Mouse (Mus musculus) ES-E14 (cell line): ENCODE data around the gene Wtap. TPM values are rescaled to one million over a fixed set of nuclear protein-coding genes. Genes with fewer than 3 reads are reported as not detected.
"Not testable (repeated sequence)": the region's sequence is repeated elsewhere in the genome, so short reads cannot be mapped to it uniquely, and the experiment has no call there.

Experiments used
- DNase-seq: peaks from one replicate; pipeline ENCODE4 v3.0.0-alpha.2; 2013; ENCODE audit warnings: low read depth, low spot score
- H3K27ac ChIP-seq: 2 replicates; pipeline ENCODE4 v1.5.1; 2012; ENCODE audit warnings: low read depth, mild to moderate bottlenecking, low read length, moderate library complexity, mixed read lengths; ENCODE audit not compliant: poor library complexity, insufficient read depth, severe bottlenecking
- H3K36me3 ChIP-seq: 2 replicates; pipeline ENCODE4 v1.6.1; 2012; ENCODE audit warnings: mild to moderate bottlenecking, low read length, moderate library complexity, mixed read lengths; ENCODE audit not compliant: control insufficient read depth, poor library complexity, insufficient read depth, severe bottlenecking
- H3K4me1 ChIP-seq, 2 experiments: fragments of 150-350 bp in 1 of 2; sonication (generic) in 1 of 2; 2 replicates each; pipeline ENCODE4 v1.6.1; 2012; ENCODE audit warnings: low read length in 2 of 2, mild to moderate bottlenecking in 1 of 2, mixed read lengths in 1 of 2; ENCODE audit not compliant: control insufficient read depth in 2 of 2, insufficient read depth in 2 of 2, poor library complexity in 1 of 2
- H3K4me3 ChIP-seq, 2 experiments: fragments of 150-350 bp in 1 of 2; sonication (generic) in 1 of 2; 2 replicates each; pipeline ENCODE4 v1.5.1; 2012; ENCODE audit warnings: low read length in 2 of 2, low read depth in 1 of 2, mild to moderate bottlenecking in 1 of 2, mixed read lengths in 1 of 2; ENCODE audit not compliant: insufficient read depth in 1 of 2, poor library complexity in 1 of 2, severe bottlenecking in 1 of 2
- H3K9ac ChIP-seq: 2 replicates; pipeline ENCODE4 v1.6.1; 2012; ENCODE audit warnings: low read depth, mild to moderate bottlenecking, low read length, mixed read lengths; ENCODE audit not compliant: poor library complexity, insufficient read depth, severe bottlenecking
- H3K9me3 ChIP-seq: fragments of 150-350 bp; sonication (generic); 2 replicates; pipeline ENCODE4 v1.6.1; 2012; ENCODE audit warnings: low read depth, mild to moderate bottlenecking, low read length; ENCODE audit not compliant: control insufficient read depth, insufficient read depth
- CHD2 ChIP-seq: IDR thresholded peaks from 2 replicates; pipeline ENCODE4 v1.6.1; 2014; ENCODE audit warnings: mild to moderate bottlenecking, low read depth, low read length, inconsistent platforms
- HCFC1 ChIP-seq: IDR thresholded peaks from 2 replicates; pipeline ENCODE4 v1.6.1; 2012; ENCODE audit warnings: low read length, inconsistent platforms, borderline replicate concordance; ENCODE audit not compliant: insufficient read depth
- MAFK ChIP-seq: IDR thresholded peaks from 2 replicates; pipeline ENCODE4 v1.6.1; 2014; ENCODE audit warnings: mild to moderate bottlenecking, low read depth, low read length, inconsistent platforms; ENCODE audit not compliant: insufficient read depth
- ZC3H11A ChIP-seq: IDR thresholded peaks from 2 replicates; pipeline ENCODE4 v1.6.1; 2012; ENCODE audit warnings: low read depth, mild to moderate bottlenecking, inconsistent platforms, low read length, borderline replicate concordance
- ZNF384 ChIP-seq: IDR thresholded peaks from 2 replicates; pipeline ENCODE4 v1.6.1; 2012; ENCODE audit warnings: low read depth, low read length, inconsistent platforms
- in situ Hi-C, 2 experiments: fragments of 600-800 bp; cut with MboI; formaldehyde crosslinking; loops; one replicate each; pipeline ENCODE4 v1.15.1; 2025; ENCODE audit warnings: low sequenced_read_pairs in 2 of 2, inconsistent platforms in 1 of 2; ENCODE audit not compliant: unreplicated experiment in 2 of 2
- total RNA-seq: library from RNA; depleted of rRNA; stranded (reverse); fragments of 300-350 nt; gene quantifications from 2 replicates; pipeline ENCODE4 v1.2.3, GENCODE M21; 2012

Gene Wtap
- total RNA-seq, 1 experiment: 83.8 TPM

- no peaks in the 10 kb centered on the region for H3K9me3 ChIP-seq
- H3K27ac ChIP-seq: peak overlapping the region; percentile 10
- H3K9ac ChIP-seq: peak overlapping the region; percentile 77
- H3K36me3 ChIP-seq: peaks cover 7% of the 10 kb centered on the region
- peak overlapping the region; percentile 70 to 83 for H3K4me3 ChIP-seq
- peaks cover 3 to 5% of the 10 kb centered on the region in 2 experiments; a peak in 2 of 4 replicates for H3K4me1 ChIP-seq
- in situ Hi-C loops: no loop called here
- DNase-seq: peak; percentile 90
- TF ChIP-seq CHD2: no peak
- TF ChIP-seq ZNF384: no peak
- peak; percentile 68; the same call in 1 of the 2 replicates for TF ChIP-seq HCFC1
- no peak for TF ChIP-seq ZC3H11A
These were observed 13.9 kb upstream of the Wtap start for GRCm38 (mm10) chr17:13007730-13008425.

DNA sequence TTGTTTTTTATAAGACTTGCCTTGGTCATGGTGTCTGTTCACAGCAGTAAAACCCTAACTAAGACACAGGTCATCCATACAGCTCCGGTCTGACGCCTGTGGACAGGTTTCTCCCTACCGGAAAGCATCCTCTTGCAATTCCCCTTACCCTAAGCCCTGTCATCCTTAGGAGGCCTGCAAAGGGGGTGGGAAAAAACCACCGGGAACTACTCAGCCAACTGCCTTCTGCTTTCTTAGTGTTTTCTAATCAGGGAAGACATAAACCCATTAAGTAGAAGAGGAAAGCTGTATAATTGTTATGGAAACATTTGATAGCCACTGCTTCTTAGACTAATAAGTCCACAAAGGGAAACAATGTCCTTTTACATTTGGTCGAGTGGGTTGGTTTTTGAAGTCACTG is 13.0 kb upstream of the Wtap start:
- H3K9me3 ChIP-seq: no peaks in the 10 kb centered on the region
- TF ChIP-seq HCFC1: no peak
- no peak for TF ChIP-seq CHD2
- TF ChIP-seq ZC3H11A: no peak
- TF ChIP-seq ZNF384: no peak
- no peak for TF ChIP-seq MAFK
- peak overlapping the region; percentile 30; the same call in 1 of the 2 replicates for H3K27ac ChIP-seq
- no peak for DNase-seq
- H3K9ac ChIP-seq: peak overlapping the region; percentile 19; the same call in 1 of the 2 replicates
- peaks cover 3 to 5% of the 10 kb centered on the region in 2 experiments; a peak in 2 of 4 replicates for H3K4me1 ChIP-seq
- in situ Hi-C loops: no loop called here
- peaks cover 3% of the 10 kb centered on the region for H3K36me3 ChIP-seq
- peak overlapping the region; percentile 56 for H3K4me3 ChIP-seq

DNA sequence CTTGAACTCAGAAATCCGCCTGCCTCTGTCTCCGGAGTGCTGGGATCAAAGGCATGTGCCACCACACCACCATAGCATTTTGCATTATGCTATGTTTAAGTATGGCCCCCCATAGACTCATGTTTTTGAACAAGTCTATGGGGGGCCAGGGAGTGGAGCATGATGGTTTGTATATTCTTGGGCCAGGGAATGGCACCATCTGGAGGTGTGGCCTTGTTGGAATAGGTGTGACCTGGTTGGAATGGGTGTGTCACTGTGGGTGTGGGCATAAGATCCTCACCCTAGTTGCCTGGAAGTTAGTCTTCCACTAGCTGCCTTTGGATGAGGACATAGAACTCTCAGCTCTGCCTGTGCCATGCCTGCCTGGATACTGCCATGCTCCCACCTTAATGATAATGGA is 12.6 kb upstream of the Wtap start, which contains the start of gene Sod2:
TSS of gene Sod2 (plus strand) at position 301 of the 400 bp plus-strand sequence.
- Histone ChIP-seq H3K27ac (peak within 1 kb of the TSS; percentile 30; the same call in 1 of the 2 replicates), H3K4me3 (peak within 1 kb of the TSS; percentile 70 to 83), H3K9ac (peak within 1 kb of the TSS; percentile 19; the same call in 1 of the 2 replicates)
- DNase-seq, in situ Hi-C loops, H3K9me3 ChIP-seq, H3K36me3 ChIP-seq, H3K4me1 ChIP-seq: not testable (repeated sequence)

DNA sequence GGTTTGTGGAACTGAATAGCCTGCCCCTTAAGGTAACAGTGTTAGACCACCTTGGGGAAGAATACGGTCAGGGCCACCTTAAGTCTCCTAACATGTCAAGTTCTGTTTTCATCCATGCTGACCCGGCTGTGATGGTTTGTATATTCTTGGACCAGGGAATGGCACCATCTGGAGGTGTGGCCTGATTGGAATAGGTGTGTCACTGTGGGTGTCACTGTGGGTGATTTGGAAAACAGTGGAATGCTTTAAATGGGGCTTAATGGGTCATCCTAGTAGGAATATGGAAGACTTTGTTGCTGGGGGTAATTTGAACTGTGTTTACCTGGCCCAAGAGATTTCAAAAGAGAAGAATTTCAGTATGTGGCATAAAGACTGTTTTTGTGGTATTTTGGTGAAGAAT is 10.5 kb upstream of the Wtap start:
- H3K4me1 ChIP-seq: peaks cover 6 to 13% of the 10 kb centered on the region in 2 experiments; a peak in 3 of 4 replicates
- H3K9ac ChIP-seq, H3K36me3 ChIP-seq, DNase-seq, H3K27ac ChIP-seq, in situ Hi-C loops, H3K9me3 ChIP-seq, H3K4me3 ChIP-seq: not testable (repeated sequence)

GRCm38 (mm10) chr17:13002243-13002642 is 8.3 kb upstream of the Wtap start:
- in situ Hi-C loops, H3K9ac ChIP-seq, H3K27ac ChIP-seq, DNase-seq, H3K4me3 ChIP-seq, H3K9me3 ChIP-seq, H3K36me3 ChIP-seq: not testable (repeated sequence)
- peaks cover 14 to 21% of the 10 kb centered on the region in 2 experiments for H3K4me1 ChIP-seq
